Mouse (Mus musculus): ENCODE results near the gene Arfgef2. TPM values are rescaled to one million over a fixed set of nuclear protein-coding genes. Genes with fewer than 3 reads are reported as not detected.

Arfgef2 gene
- polyA plus RNA-seq, 1 experiment from 2014 or later = 3.4 TPM

- H3K4me2 ChIP-seq (ENCODE audit: low read length) = no peak overlapping the region
- WGBS = 89% methylated on average over 7 of the region's 7 CpGs
- H3K27ac ChIP-seq (ENCODE audit: low read length) = no peak overlapping the region
- H3K9me3 ChIP-seq (ENCODE audit: control insufficient read depth, low read length) = no peaks in the 10 kb centered on the region
- H3K4me1 ChIP-seq (replicated peaks; ENCODE audit: control insufficient read depth, insufficient read depth, low read length) = peaks cover 3% of the 10 kb centered on the region; the same call in 1 of the 2 replicates
- no peak overlapping the region for H3K9ac ChIP-seq (replicated peaks; ENCODE audit: low read depth, low read length)
- no peak for ATAC-seq
- no peak overlapping the region for H3K4me3 ChIP-seq (replicated peaks; ENCODE audit: low read length)
- no peaks in the 10 kb centered on the region for H3K27me3 ChIP-seq (replicated peaks; ENCODE audit: control insufficient read depth, insufficient read depth, low read length)
- peaks cover 17% of the 10 kb centered on the region for H3K36me3 ChIP-seq (ENCODE audit: control insufficient read depth, insufficient read depth)
Measured at GRCm38 (mm10) chr2:166800473-166800857, 4.9 kb upstream of the Arfgef2 start.

GRCm38 (mm10) chr2:166801436-166801835 lies 4.0 kb upstream of the Arfgef2 start:
- Histone ChIP-seq H3K9ac (replicated peaks; ENCODE audit: low read depth, low read length) (no peak overlapping the region), H3K27me3 (replicated peaks; ENCODE audit: control insufficient read depth, insufficient read depth, low read length) (no peaks in the 10 kb centered on the region), H3K36me3 (ENCODE audit: control insufficient read depth, insufficient read depth) (peaks cover 14% of the 10 kb centered on the region), H3K4me1 (replicated peaks; ENCODE audit: control insufficient read depth, insufficient read depth, low read length) (peaks cover 10% of the 10 kb centered on the region), H3K4me2 (ENCODE audit: low read length) (no peak overlapping the region), H3K27ac (ENCODE audit: low read length) (no peak overlapping the region), H3K9me3 (ENCODE audit: control insufficient read depth, low read length) (no peaks in the 10 kb centered on the region), H3K4me3 (replicated peaks; ENCODE audit: low read length) (no peak overlapping the region)
- no peak for ATAC-seq
- WGBS = 83% methylated on average over 2 of the region's 2 CpGs

DNA sequence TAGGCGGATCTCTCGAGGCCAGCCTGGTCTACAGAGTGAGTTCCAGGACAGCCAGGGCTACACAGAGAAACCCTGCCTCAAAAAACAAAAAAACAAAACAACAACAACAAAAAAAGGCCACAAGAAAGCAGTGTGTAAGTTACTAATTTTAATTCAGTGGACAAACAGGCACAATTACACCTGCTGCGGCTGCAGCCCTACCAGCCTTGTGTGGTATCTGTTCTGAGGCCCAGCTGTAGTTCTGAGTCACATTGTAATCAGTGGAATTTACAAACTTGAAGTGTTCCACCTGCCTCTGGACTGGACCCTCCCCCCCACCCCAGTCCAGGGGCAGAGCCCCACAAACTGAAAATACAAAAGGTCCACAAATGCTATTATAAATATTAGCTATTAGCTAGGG lies 2.1 kb upstream of the Arfgef2 start:
- 0 out of 2 replicates have a peak, but pooled peaks cover 2% of the 10 kb centered on the region for H3K36me3 ChIP-seq (ENCODE audit: control insufficient read depth, insufficient read depth)
- no peak for ATAC-seq

GRCm38 (mm10) chr2:166806173-166806705 lies 851 bp downstream of the Arfgef2 start:
- no peak for ATAC-seq
- Histone ChIP-seq H3K9me3 (ENCODE audit: control insufficient read depth, low read length) (no peaks in the 10 kb centered on the region), H3K4me1 (replicated peaks; ENCODE audit: control insufficient read depth, insufficient read depth, low read length) (peaks cover 11% of the 10 kb centered on the region), H3K4me3 (replicated peaks; ENCODE audit: low read length) (peak overlapping the region; percentile 51), H3K4me2 (ENCODE audit: low read length) (peak overlapping the region; percentile 82), H3K27me3 (replicated peaks; ENCODE audit: control insufficient read depth, insufficient read depth, low read length) (no peaks in the 10 kb centered on the region), H3K27ac (ENCODE audit: low read length) (no peak overlapping the region), H3K9ac (replicated peaks; ENCODE audit: low read depth, low read length) (peak overlapping the region; percentile 60), H3K36me3 (ENCODE audit: control insufficient read depth, insufficient read depth) (no peaks in the 10 kb centered on the region)
- WGBS = 28% methylated on average over 14 of the region's 14 CpGs

More for the DNA sequence above, 2.1 kb upstream of the Arfgef2 start:
- Histone ChIP-seq H3K9ac (replicated peaks; ENCODE audit: low read depth, low read length) (no peak overlapping the region), H3K9me3 (ENCODE audit: control insufficient read depth, low read length) (no peaks in the 10 kb centered on the region), H3K4me3 (replicated peaks; ENCODE audit: low read length) (no peak overlapping the region), H3K27ac (ENCODE audit: low read length) (no peak overlapping the region), H3K4me2 (ENCODE audit: low read length) (no peak overlapping the region), H3K4me1 (replicated peaks; ENCODE audit: control insufficient read depth, insufficient read depth, low read length) (peaks cover 11% of the 10 kb centered on the region), H3K27me3 (replicated peaks; ENCODE audit: control insufficient read depth, insufficient read depth, low read length) (no peaks in the 10 kb centered on the region)
- 87% methylated on average over 3 of the region's 3 CpGs for WGBS

GRCm38 (mm10) chr2:166806813-166807212 lies 1.4 kb downstream of the Arfgef2 start:
- Histone ChIP-seq H3K4me2 (ENCODE audit: low read length) (no peak overlapping the region), H3K9me3 (ENCODE audit: control insufficient read depth, low read length) (no peaks in the 10 kb centered on the region), H3K36me3 (ENCODE audit: control insufficient read depth, insufficient read depth) (no peaks in the 10 kb centered on the region), H3K9ac (replicated peaks; ENCODE audit: low read depth, low read length) (no peak overlapping the region), H3K4me3 (replicated peaks; ENCODE audit: low read length) (no peak overlapping the region), H3K27me3 (replicated peaks; ENCODE audit: control insufficient read depth, insufficient read depth, low read length) (no peaks in the 10 kb centered on the region), H3K4me1 (replicated peaks; ENCODE audit: control insufficient read depth, insufficient read depth, low read length) (peaks cover 11% of the 10 kb centered on the region), H3K27ac (ENCODE audit: low read length) (no peak overlapping the region)
- 86% methylated on average over 6 of the region's 6 CpGs for WGBS
- no peak for ATAC-seq

GRCm38 (mm10) chr2:166809499-166809898 lies 4.1 kb downstream of the Arfgef2 start:
- Histone ChIP-seq H3K4me1 (replicated peaks; ENCODE audit: control insufficient read depth, insufficient read depth, low read length) (peaks cover 11% of the 10 kb centered on the region), H3K36me3 (ENCODE audit: control insufficient read depth, insufficient read depth) (no peaks in the 10 kb centered on the region), H3K9me3 (ENCODE audit: control insufficient read depth, low read length) (no peaks in the 10 kb centered on the region), H3K4me2 (ENCODE audit: low read length) (no peak overlapping the region), H3K9ac (replicated peaks; ENCODE audit: low read depth, low read length) (no peak overlapping the region), H3K27ac (ENCODE audit: low read length) (no peak overlapping the region), H3K4me3 (replicated peaks; ENCODE audit: low read length) (no peak overlapping the region), H3K27me3 (replicated peaks; ENCODE audit: control insufficient read depth, insufficient read depth, low read length) (no peaks in the 10 kb centered on the region)
- WGBS = 88% methylated on average over 5 of the region's 5 CpGs
- no peak for ATAC-seq

DNA sequence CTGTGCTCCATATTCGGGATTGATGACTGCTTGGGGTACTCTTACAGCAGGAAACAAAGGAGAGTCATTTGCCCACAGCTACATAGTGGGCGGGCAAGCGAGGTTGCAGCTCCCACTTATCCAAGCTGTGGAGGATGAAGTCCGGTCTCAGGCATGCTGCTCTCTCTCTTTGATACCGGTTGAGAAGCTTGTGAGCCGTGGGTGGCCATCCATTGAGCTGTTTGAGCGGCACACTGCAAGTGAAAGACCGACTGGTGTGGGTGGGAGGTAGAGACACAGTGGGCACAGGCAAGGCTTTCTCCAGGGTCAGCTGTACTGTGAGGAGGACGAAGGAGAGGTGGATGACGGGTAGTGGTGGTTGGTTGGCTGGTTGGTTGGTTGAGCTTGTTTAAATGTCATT lies 5.4 kb downstream of the Arfgef2 start:
- no peak for ATAC-seq
- Histone ChIP-seq H3K9ac (replicated peaks; ENCODE audit: low read depth, low read length) (no peak overlapping the region), H3K36me3 (ENCODE audit: control insufficient read depth, insufficient read depth) (no peaks in the 10 kb centered on the region), H3K4me1 (replicated peaks; ENCODE audit: control insufficient read depth, insufficient read depth, low read length) (peaks cover 7% of the 10 kb centered on the region), H3K27me3 (replicated peaks; ENCODE audit: control insufficient read depth, insufficient read depth, low read length) (no peaks in the 10 kb centered on the region), H3K4me2 (ENCODE audit: low read length) (no peak overlapping the region), H3K27ac (ENCODE audit: low read length) (no peak overlapping the region), H3K4me3 (replicated peaks; ENCODE audit: low read length) (no peak overlapping the region), H3K9me3 (ENCODE audit: control insufficient read depth, low read length) (no peaks in the 10 kb centered on the region)
- WGBS = 75% methylated on average over 10 of the region's 10 CpGs

- H3K27me3 ChIP-seq (replicated peaks; ENCODE audit: control insufficient read depth, insufficient read depth, low read length) = no peaks in the 10 kb centered on the region
- no peak overlapping the region for H3K4me2 ChIP-seq (ENCODE audit: low read length)
- 86% methylated on average over 9 of the region's 9 CpGs for WGBS
- H3K4me3 ChIP-seq (replicated peaks; ENCODE audit: low read length) = no peak overlapping the region
- no peaks in the 10 kb centered on the region for H3K9me3 ChIP-seq (ENCODE audit: control insufficient read depth, low read length)
- no peak for ATAC-seq
- H3K36me3 ChIP-seq (ENCODE audit: control insufficient read depth, insufficient read depth) = no peaks in the 10 kb centered on the region
- H3K4me1 ChIP-seq (replicated peaks; ENCODE audit: control insufficient read depth, insufficient read depth, low read length) = no peaks in the 10 kb centered on the region
- no peak overlapping the region for H3K9ac ChIP-seq (replicated peaks; ENCODE audit: low read depth, low read length)
- H3K27ac ChIP-seq (ENCODE audit: low read length) = no peak overlapping the region
Measured at GRCm38 (mm10) chr2:166818463-166819143, 13.2 kb downstream of the Arfgef2 start.

- Histone ChIP-seq H3K9ac (replicated peaks; ENCODE audit: low read depth, low read length) (no peak overlapping the region), H3K27ac (ENCODE audit: low read length) (no peak overlapping the region), H3K4me2 (ENCODE audit: low read length) (no peak overlapping the region), H3K36me3 (ENCODE audit: control insufficient read depth, insufficient read depth) (no peaks in the 10 kb centered on the region), H3K27me3 (replicated peaks; ENCODE audit: control insufficient read depth, insufficient read depth, low read length) (no peaks in the 10 kb centered on the region), H3K4me1 (replicated peaks; ENCODE audit: control insufficient read depth, insufficient read depth, low read length) (no peaks in the 10 kb centered on the region), H3K4me3 (replicated peaks; ENCODE audit: low read length) (no peak overlapping the region), H3K9me3 (ENCODE audit: control insufficient read depth, low read length) (no peaks in the 10 kb centered on the region)
- WGBS = 93% methylated on average over 8 of the region's 8 CpGs
- no peak for ATAC-seq
Measured at GRCm38 (mm10) chr2:166819849-166820248, 14.5 kb downstream of the Arfgef2 start.
